Mouse (Mus musculus) stomach, postnatal 0 days (tissue): ENCODE measurements around the gene Ccl25. TPM values are rescaled to one million over a fixed set of nuclear protein-coding genes. Genes with fewer than 3 reads are reported as not detected.

ENCODE experiments used
- ATAC-seq: fragments of 200-750 bp; cut with Nextera tagmentation; 2 replicates; pipeline ENCODE4 v1.8.0; 2017; ENCODE audit not compliant: low FRiP score, low TSS enrichment
- DNase-seq: peaks from one replicate; pipeline ENCODE4 v3.0.0-alpha.2; 2016; ENCODE audit warnings: low spot score
- H3K27ac ChIP-seq: fragments of 300-500 bp; sonication (generic); replicated peaks from 2 replicates; pipeline ENCODE4 v1.5.1; 2014; ENCODE audit warnings: mild to moderate bottlenecking, control low read depth
- H3K27me3 ChIP-seq: fragments of 300-500 bp; sonication (generic); 2 replicates; pipeline ENCODE4 v1.6.1; 2014; ENCODE audit warnings: low read length; ENCODE audit not compliant: control insufficient read depth, insufficient read depth
- H3K36me3 ChIP-seq: fragments of 300-500 bp; sonication (generic); 2 replicates; pipeline ENCODE4 v1.6.1; 2014; ENCODE audit warnings: low read length, mixed read lengths; ENCODE audit not compliant: control insufficient read depth, insufficient read depth
- H3K4me1 ChIP-seq: fragments of 300-500 bp; sonication (generic); replicated peaks from 2 replicates; pipeline ENCODE4 v1.6.1; 2014; ENCODE audit warnings: antibody characterized with exemption; ENCODE audit not compliant: control insufficient read depth, insufficient read depth
- H3K4me2 ChIP-seq: fragments of 300-500 bp; sonication (generic); replicated peaks from 2 replicates; pipeline ENCODE4 v1.6.1; 2014; ENCODE audit warnings: low read depth, mild to moderate bottlenecking, control low read depth, moderate library complexity
- H3K4me3 ChIP-seq: fragments of 300-500 bp; sonication (generic); 2 replicates; pipeline ENCODE4 v1.5.1; 2014; ENCODE audit warnings: low read depth, low read length, control low read depth
- H3K9ac ChIP-seq: fragments of 300-500 bp; sonication (generic); 2 replicates; pipeline ENCODE4 v1.6.1; 2014; ENCODE audit warnings: mild to moderate bottlenecking, low read length, control low read depth, mixed read lengths
- H3K9me3 ChIP-seq: fragments of 300-500 bp; sonication (generic); 2 replicates; pipeline ENCODE4 v1.6.1; 2016; ENCODE audit warnings: low read length; ENCODE audit not compliant: control insufficient read depth
- CTCF ChIP-seq: IDR thresholded peaks from 2 replicates; pipeline ENCODE4 v1.5.1; 2016; ENCODE audit warnings: antibody characterized with exemption, low read depth, mild to moderate bottlenecking, moderate library complexity
- EP300 ChIP-seq: optimal IDR thresholded peaks from 2 replicates; pipeline ENCODE3; 2016; ENCODE audit warnings: antibody characterized with exemption
- WGBS: fragments of 180-500 bp; shearing (Covaris S2); extraction: QIAGEN DNeasy Blood & Tissue Kit; methylation state at CpG from one replicate; pipeline ENCODE4 v1.1.7; 2014; 5-methylcytosine and 5-hydroxymethylcytosine counted together
- polyA plus RNA-seq: library from polyadenylated mRNA; unstranded; fragments of >200 nt; fragmentation: Nextera tagmentation; extraction: Ambion mirVana; gene quantifications from 2 replicates; pipeline ENCODE4 v1.2.1, GENCODE M21; 2015

Gene Ccl25
- polyA plus RNA-seq, 1 experiment from 2014 or later: 5.3 TPM

GRCm38 (mm10) chr8:4318796-4319572, 6.0 kb upstream of the Ccl25 start:
- WGBS: 78% methylated on average over 2 of the region's 2 CpGs
- TF ChIP-seq EP300 (no peak), CTCF (no peak)
- peaks cover 4% of the 10 kb centered on the region; the same call in 1 of the 2 replicates for H3K4me1 ChIP-seq
- no peaks in the 10 kb centered on the region for H3K9me3 ChIP-seq
- H3K27ac ChIP-seq: no peak overlapping the region
- no peaks in the 10 kb centered on the region; the same call in 1 of the 2 replicates for H3K36me3 ChIP-seq
- H3K4me2 ChIP-seq: no peak overlapping the region
- H3K27me3 ChIP-seq: no peaks in the 10 kb centered on the region
- H3K9ac ChIP-seq: no peak overlapping the region
- H3K4me3 ChIP-seq: no peak overlapping the region
- DNase-seq (no peak), ATAC-seq (0 out of 2 replicates have a peak, but pooled peaks have one; percentile 15)

DNA sequence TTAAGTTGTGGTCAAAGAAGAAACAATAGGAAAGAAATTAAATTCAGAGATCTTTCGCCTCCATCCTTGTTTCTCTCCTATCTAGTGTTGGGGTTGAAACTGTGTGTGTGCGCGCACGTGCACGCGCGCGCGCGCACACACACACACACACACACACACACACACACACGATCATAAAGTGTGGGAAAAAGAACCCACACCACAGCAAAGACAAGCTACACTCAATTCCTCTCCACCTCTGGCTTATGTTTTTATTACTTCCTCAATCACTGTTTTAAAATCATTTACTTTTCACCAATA, 5.5 kb upstream of the Ccl25 start:
- TF ChIP-seq EP300: no peak
- no peak for TF ChIP-seq CTCF
- DNase-seq: no peak
- H3K9me3 ChIP-seq: no peaks in the 10 kb centered on the region
- ATAC-seq: no peak
- H3K9ac ChIP-seq: no peak overlapping the region
- no peaks in the 10 kb centered on the region for H3K27me3 ChIP-seq
- H3K4me3 ChIP-seq: no peak overlapping the region
- WGBS: 95% methylated on average over 11 of the region's 11 CpGs
- H3K27ac ChIP-seq: no peak overlapping the region
- peaks cover 4% of the 10 kb centered on the region; the same call in 1 of the 2 replicates for H3K4me1 ChIP-seq
- H3K4me2 ChIP-seq: no peak overlapping the region
- no peaks in the 10 kb centered on the region; the same call in 1 of the 2 replicates for H3K36me3 ChIP-seq

DNA sequence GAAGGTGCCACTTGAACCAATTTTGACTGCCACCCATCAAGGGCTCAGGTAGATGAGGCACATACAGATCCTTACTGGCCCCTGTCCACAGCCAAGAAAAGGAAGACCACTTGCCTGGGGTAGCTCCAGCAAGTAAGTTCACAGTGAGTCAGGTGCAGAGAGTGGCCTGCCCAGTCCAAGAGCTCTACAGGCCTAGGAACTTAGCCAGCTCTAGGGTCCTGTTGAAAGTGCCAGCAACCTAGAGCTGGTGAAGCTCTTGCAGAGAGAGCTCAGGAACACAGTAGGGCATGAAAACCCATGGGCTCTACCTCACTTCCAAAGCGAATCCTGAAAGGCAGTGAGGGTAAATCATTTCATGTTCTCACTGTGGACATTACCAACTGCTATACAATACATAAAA, 4.6 kb upstream of the Ccl25 start:
- Histone ChIP-seq H3K27me3 (no peaks in the 10 kb centered on the region), H3K27ac (no peak overlapping the region), H3K4me2 (no peak overlapping the region), H3K9ac (no peak overlapping the region), H3K36me3 (no peaks in the 10 kb centered on the region; the same call in 1 of the 2 replicates), H3K9me3 (no peaks in the 10 kb centered on the region), H3K4me3 (no peak overlapping the region), H3K4me1 (peaks cover 4% of the 10 kb centered on the region; the same call in 1 of the 2 replicates)
- 83% methylated on average over 1 of the region's 1 CpGs for WGBS
- ATAC-seq (no peak), DNase-seq (no peak)
- no peak for TF ChIP-seq CTCF
- TF ChIP-seq EP300: no peak

- Histone ChIP-seq H3K4me3 (no peak overlapping the region), H3K27ac (no peak overlapping the region), H3K9me3 (no peaks in the 10 kb centered on the region), H3K9ac (no peak overlapping the region), H3K36me3 (no peaks in the 10 kb centered on the region; the same call in 1 of the 2 replicates), H3K27me3 (no peaks in the 10 kb centered on the region), H3K4me2 (no peak overlapping the region), H3K4me1 (peaks cover 4% of the 10 kb centered on the region; the same call in 1 of the 2 replicates)
- no peak for DNase-seq
- TF ChIP-seq EP300: no peak
- TF ChIP-seq CTCF: no peak
- WGBS: 58% methylated on average over 2 of the region's 2 CpGs
- no peak for ATAC-seq
Observed at GRCm38 (mm10) chr8:4321031-4321430, 4.0 kb upstream of the Ccl25 start.

- ATAC-seq: no peak
- no peak overlapping the region for H3K27ac ChIP-seq
- H3K27me3 ChIP-seq: no peaks in the 10 kb centered on the region
- WGBS: 24% methylated on average over 2 of the region's 2 CpGs
- TF ChIP-seq EP300 (no peak), CTCF (peak; percentile 94)
- H3K4me3 ChIP-seq: no peak overlapping the region
- H3K4me2 ChIP-seq: no peak overlapping the region
- H3K9ac ChIP-seq: 0 out of 2 replicates have a peak overlapping the region, but pooled peaks have one; percentile 13
- peak; percentile 79 for DNase-seq
- no peaks in the 10 kb centered on the region; the same call in 1 of the 2 replicates for H3K36me3 ChIP-seq
- no peaks in the 10 kb centered on the region for H3K9me3 ChIP-seq
- H3K4me1 ChIP-seq: peaks cover 4% of the 10 kb centered on the region; the same call in 1 of the 2 replicates
Observed at GRCm38 (mm10) chr8:4322470-4322869, 2.5 kb upstream of the Ccl25 start.

GRCm38 (mm10) chr8:4323917-4324316, 1.1 kb upstream of the Ccl25 start:
- H3K4me2 ChIP-seq: peak overlapping the region; percentile 53
- WGBS: 2% methylated on average over 6 of the region's 6 CpGs
- no peaks in the 10 kb centered on the region for H3K9me3 ChIP-seq
- H3K27me3 ChIP-seq: no peaks in the 10 kb centered on the region
- H3K4me1 ChIP-seq: peaks cover 4% of the 10 kb centered on the region; the same call in 1 of the 2 replicates
- H3K36me3 ChIP-seq: peaks cover 9% of the 10 kb centered on the region
- no peak for TF ChIP-seq CTCF
- TF ChIP-seq EP300: no peak
- H3K4me3 ChIP-seq: peak overlapping the region; percentile 99
- peak overlapping the region; percentile 98 for H3K9ac ChIP-seq
- no peak overlapping the region; the same call in 1 of the 2 replicates for H3K27ac ChIP-seq
- no peak for DNase-seq
- ATAC-seq: no peak
